10 mouse cellular contexts compared by ENCODE assay signal in genomic region chr2:134456065-134456505, GRCm38 (mm10).
DNase-seq lines count a peak whose midpoint lies in the region; ATAC-seq and TF ChIP-seq lines count a peak whose summit lies in the region.
"Had no signal": no experiment of that assay in that cellular context is flagged by ENCODE, and none has a peak within 500 bp of the region (broad histone marks: within the 10 kb centered on the region; RNA-seq: fewer than 3 reads in every experiment).

No protein-coding gene starts in this region.

- no peaks in the 10 kb centered on the region for H3K4me1 ChIP-seq in embryonic facial prominence, embryonic 13.5 days
- H3K4me1 ChIP-seq in embryonic facial prominence, embryonic 10.5 days, result peaks cover 6% of the 10 kb centered on the region
- H3K4me1 ChIP-seq in hindbrain, embryonic 13.5 days (replicated peaks), result peaks cover 11% of the 10 kb centered on the region; the same call in 1 of the 2 replicates
- H3K4me1 ChIP-seq in midbrain, postnatal 0 days (ENCODE audit: insufficient read depth, low read length), result 0 out of 2 replicates have a peak, but pooled peaks cover 5% of the 10 kb centered on the region
- H3K4me1 ChIP-seq: liver, embryonic 15.5 days had no signal

- no peak for DNase-seq in embryonic facial prominence, embryonic 10.5 days (ENCODE audit: low spot score)
- peak; percentile 81 for DNase-seq in ZHBTc4 (ENCODE audit: low read depth, low spot score)
- DNase-seq in midbrain, postnatal 0 days (ENCODE audit: low spot score), result peak; percentile 53
- DNase-seq in MN1 (ENCODE audit: low spot score), result no peak
- DNase-seq in layer of hippocampus, adult 11-12 months (ENCODE audit: low spot score), result no peak
- no peak for DNase-seq in heart, postnatal 14 days
- DNase-seq: right cerebral cortex, adult 18-20 months had no signal

- H3K4me2 ChIP-seq in embryonic facial prominence, embryonic 13.5 days, result peak overlapping the region; percentile 16; the same call in 1 of the 2 replicates
- peak overlapping the region; percentile 40 for H3K4me2 ChIP-seq in hindbrain, embryonic 13.5 days
- H3K4me2 ChIP-seq in midbrain, postnatal 0 days (ENCODE audit: low read depth, low read length, poor library complexity, severe bottlenecking), result peak overlapping the region; percentile 15
- H3K4me2 ChIP-seq: liver, embryonic 15.5 days had no signal

- no peaks in the 10 kb centered on the region for H3K36me3 ChIP-seq in embryonic facial prominence, embryonic 13.5 days
- no peaks in the 10 kb centered on the region for H3K36me3 ChIP-seq in embryonic facial prominence, embryonic 10.5 days (replicated peaks)
- no peaks in the 10 kb centered on the region for H3K36me3 ChIP-seq in hindbrain, embryonic 13.5 days
- no peaks in the 10 kb centered on the region for H3K36me3 ChIP-seq in midbrain, postnatal 0 days (ENCODE audit: insufficient read depth, low read length)
- H3K36me3 ChIP-seq: liver, embryonic 15.5 days had no signal

- intact Hi-C loops in heart, postnatal 14 days (cut with DNase I), result no loop called here

- no peaks in the 10 kb centered on the region for H3K9me3 ChIP-seq in embryonic facial prominence, embryonic 13.5 days
- no peaks in the 10 kb centered on the region for H3K9me3 ChIP-seq in embryonic facial prominence, embryonic 10.5 days
- no peaks in the 10 kb centered on the region for H3K9me3 ChIP-seq in hindbrain, embryonic 13.5 days
- H3K9me3 ChIP-seq in midbrain, postnatal 0 days (ENCODE audit: low read length), result no peaks in the 10 kb centered on the region
- H3K9me3 ChIP-seq: liver, embryonic 15.5 days had no signal

- H3K27ac ChIP-seq in embryonic facial prominence, embryonic 13.5 days, result no peak overlapping the region
- no peak overlapping the region for H3K27ac ChIP-seq in embryonic facial prominence, embryonic 10.5 days (replicated peaks)
- peak overlapping the region; percentile 3; the same call in 1 of the 2 replicates for H3K27ac ChIP-seq in hindbrain, embryonic 13.5 days
- H3K27ac ChIP-seq in midbrain, postnatal 0 days (ENCODE audit: low read depth, low read length), result no peak overlapping the region
- H3K27ac ChIP-seq: liver, embryonic 15.5 days had no signal

- H3K4me3 ChIP-seq in embryonic facial prominence, embryonic 13.5 days, result no peak overlapping the region
- H3K4me3 ChIP-seq in embryonic facial prominence, embryonic 10.5 days, result no peak overlapping the region
- H3K4me3 ChIP-seq in hindbrain, embryonic 13.5 days, result no peak overlapping the region
- no peak overlapping the region for H3K4me3 ChIP-seq in midbrain, postnatal 0 days (ENCODE audit: low read depth, low read length)
- H3K4me3 ChIP-seq: liver, embryonic 15.5 days had no signal

- 28% methylated on average over 7 of the region's 7 CpGs for WGBS in embryonic facial prominence, embryonic 13.5 days
- WGBS in embryonic facial prominence, embryonic 10.5 days, result 15% methylated on average over 7 of the region's 7 CpGs
- 6% methylated on average over 7 of the region's 7 CpGs for WGBS in hindbrain, embryonic 13.5 days
- WGBS in midbrain, postnatal 0 days, result 18% methylated on average over 7 of the region's 7 CpGs

- no peak for TF ChIP-seq CTCF in midbrain, postnatal 0 days (IDR thresholded peaks at IDR 0.05)

- H3K9ac ChIP-seq in embryonic facial prominence, embryonic 13.5 days, result no peak overlapping the region
- H3K9ac ChIP-seq in hindbrain, embryonic 13.5 days, result no peak overlapping the region
- H3K9ac ChIP-seq in midbrain, postnatal 0 days (replicated peaks; ENCODE audit: low read length, poor library complexity, severe bottlenecking), result no peak overlapping the region
- H3K9ac ChIP-seq: liver, embryonic 15.5 days had no signal

- no peak for ATAC-seq in embryonic facial prominence, embryonic 13.5 days (ENCODE audit: insufficient number of reproducible peaks, insufficient read depth, low FRiP score, low TSS enrichment, low read depth)
- ATAC-seq in hindbrain, embryonic 13.5 days (ENCODE audit: low FRiP score), result peak; percentile 43; the same call in 1 of the 2 replicates
- no peak for ATAC-seq in midbrain, postnatal 0 days (ENCODE audit: low FRiP score)

- H3K27me3 ChIP-seq in embryonic facial prominence, embryonic 13.5 days, result no peaks in the 10 kb centered on the region
- H3K27me3 ChIP-seq in embryonic facial prominence, embryonic 10.5 days (replicated peaks; ENCODE audit: low read depth, poor library complexity, severe bottlenecking), result no peaks in the 10 kb centered on the region
- H3K27me3 ChIP-seq in hindbrain, embryonic 13.5 days, result no peaks in the 10 kb centered on the region
- H3K27me3 ChIP-seq in midbrain, postnatal 0 days (ENCODE audit: insufficient read depth, low read length), result no peaks in the 10 kb centered on the region
- H3K27me3 ChIP-seq: liver, embryonic 15.5 days had no signal

Comparison
In these comparisons a context has a peak if more than half of its experiments do, and no peak if none do; other contexts are left out.
1. DNase-seq: peak in ZHBTc4 (single experiment) and midbrain, postnatal 0 days (single experiment); none in embryonic facial prominence, embryonic 10.5 days (single experiment), MN1 (single experiment), layer of hippocampus, adult 11-12 months (single experiment) and heart, postnatal 14 days (0 of 2).
2. Peak in every context shown above with its lines, with median percentiles within 50 percentile points of each other: H3K4me2 ChIP-seq.